7 mouse cellular contexts compared by ENCODE assay signal in the genomic region with DNA sequence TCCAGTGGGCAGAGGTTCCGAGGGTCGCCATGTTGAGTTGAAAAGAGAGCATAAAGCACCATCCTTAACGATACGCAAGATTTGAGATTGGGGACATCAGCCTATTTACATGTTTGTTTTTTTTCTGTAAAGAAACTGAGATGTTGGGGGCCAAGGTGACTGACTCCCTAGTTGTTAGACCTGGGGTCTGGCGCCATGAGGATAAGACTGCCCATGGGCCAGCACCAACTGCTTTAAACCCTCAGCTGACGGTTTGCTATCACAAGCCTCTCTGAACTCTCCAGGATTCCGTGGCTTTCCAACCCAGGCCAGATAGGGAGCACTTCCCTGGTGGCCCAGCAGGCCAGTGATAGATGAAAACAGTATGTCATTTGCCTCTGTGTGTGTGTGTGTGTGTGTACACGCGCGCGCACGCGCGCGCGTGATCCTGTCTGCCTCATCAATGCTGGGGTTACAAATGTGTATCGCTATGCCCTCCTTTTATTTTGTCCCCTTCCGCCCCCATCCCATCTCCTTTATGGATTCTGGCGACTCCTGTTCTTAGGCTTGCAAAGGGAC. TPM values are rescaled to one million over a fixed set of nuclear protein-coding genes. Genes with fewer than 3 reads are reported as not detected.
DNase-seq lines count a peak whose midpoint lies in the region; ATAC-seq and TF ChIP-seq lines count a peak whose summit lies in the region.

No protein-coding gene starts in this region.

- peaks cover 28% of the 10 kb centered on the region for H3K4me1 ChIP-seq in thymus, adult 2 months (replicated peaks; ENCODE audit: control insufficient read depth, insufficient read depth, low read length)
- peaks cover 21% of the 10 kb centered on the region for H3K4me1 ChIP-seq in embryonic facial prominence, embryonic 12.5 days
- H3K4me1 ChIP-seq in hindbrain, postnatal 0 days (ENCODE audit: insufficient read depth, low read length), result peaks cover 14% of the 10 kb centered on the region
- H3K4me1 ChIP-seq in midbrain, embryonic 14.5 days (ENCODE audit: control insufficient read depth, insufficient read depth, low read length), result peaks cover 22% of the 10 kb centered on the region

- peak; percentile 13 for DNase-seq in thymus, adult 2 months
- no peak for DNase-seq in thymus, postnatal 0 days (ENCODE audit: low spot score)
- DNase-seq in hindbrain, postnatal 0 days (ENCODE audit: low spot score), result peak; percentile 8
- peak; percentile 17 for DNase-seq in midbrain, embryonic 14.5 days
- no peak for DNase-seq in frontal cortex, adult 2 months (ENCODE audit: extremely low spot score in 1 of 2, low spot score in 1 of 2)
- no peak for DNase-seq in layer of hippocampus, adult 9-11 months

- no peaks in the 10 kb centered on the region for H3K27me3 ChIP-seq in thymus, adult 2 months (ENCODE audit: control insufficient read depth, insufficient read depth, low read length)
- no peaks in the 10 kb centered on the region for H3K27me3 ChIP-seq in embryonic facial prominence, embryonic 12.5 days
- no peaks in the 10 kb centered on the region for H3K27me3 ChIP-seq in hindbrain, postnatal 0 days (ENCODE audit: insufficient read depth, low read length)
- no peaks in the 10 kb centered on the region for H3K27me3 ChIP-seq in midbrain, embryonic 14.5 days (ENCODE audit: control insufficient read depth, insufficient read depth, low read length)

- H3K36me3 ChIP-seq in thymus, adult 2 months (ENCODE audit: control insufficient read depth, insufficient read depth, low read length), result no peaks in the 10 kb centered on the region
- H3K36me3 ChIP-seq in embryonic facial prominence, embryonic 12.5 days, result peaks cover 11% of the 10 kb centered on the region
- H3K36me3 ChIP-seq in hindbrain, postnatal 0 days (ENCODE audit: insufficient read depth, low read length), result peaks cover 3% of the 10 kb centered on the region; the same call in 1 of the 2 replicates
- peaks cover 16% of the 10 kb centered on the region for H3K36me3 ChIP-seq in midbrain, embryonic 14.5 days (ENCODE audit: control insufficient read depth, insufficient read depth, low read length)

- no peak overlapping the region for H3K4me3 ChIP-seq in thymus, adult 2 months (ENCODE audit: control insufficient read depth, insufficient read depth, low read length)
- peak overlapping the region; percentile 80 for H3K4me3 ChIP-seq in embryonic facial prominence, embryonic 12.5 days
- peak overlapping the region; percentile 60 for H3K4me3 ChIP-seq in hindbrain, postnatal 0 days (ENCODE audit: low read length)
- peak overlapping the region; percentile 64 for H3K4me3 ChIP-seq in midbrain, embryonic 14.5 days (replicated peaks; ENCODE audit: low read depth, low read length)

- peak overlapping the region; percentile 73 for H3K9ac ChIP-seq in embryonic facial prominence, embryonic 12.5 days
- H3K9ac ChIP-seq in hindbrain, postnatal 0 days (replicated peaks; ENCODE audit: low read length), result peak overlapping the region; percentile 67; the same call in 1 of the 2 replicates
- H3K9ac ChIP-seq in midbrain, embryonic 14.5 days (replicated peaks; ENCODE audit: low read length), result 0 out of 2 replicates have a peak overlapping the region, but pooled peaks have one; percentile 82

- no peak for TF ChIP-seq CTCF in thymus, adult 2 months (IDR thresholded peaks at IDR 0.05; ENCODE audit: borderline replicate concordance, control insufficient read depth, extremely low read depth, insufficient read depth, low read length, poor library complexity)
- TF ChIP-seq CTCF in hindbrain, postnatal 0 days (IDR thresholded peaks at IDR 0.05; ENCODE audit: low read depth), result peak; percentile 7; the same call in 1 of the 2 replicates

- WGBS in thymus, adult 2 months, result 88% methylated on average over 19 of the region's 19 CpGs
- WGBS in embryonic facial prominence, embryonic 12.5 days, result 61% methylated on average over 19 of the region's 19 CpGs
- 62% methylated on average over 19 of the region's 19 CpGs for WGBS in hindbrain, postnatal 0 days
- WGBS in midbrain, embryonic 14.5 days, result 67% methylated on average over 19 of the region's 19 CpGs

- no peak for ATAC-seq in embryonic facial prominence, embryonic 12.5 days (ENCODE audit: insufficient number of reproducible peaks, insufficient read depth, low FRiP score, low TSS enrichment)
- ATAC-seq in hindbrain, postnatal 0 days, result no peak
- no peak for ATAC-seq in midbrain, embryonic 14.5 days (ENCODE audit: low FRiP score, low TSS enrichment)

- peak overlapping the region; percentile 72 for H3K4me2 ChIP-seq in embryonic facial prominence, embryonic 12.5 days (replicated peaks)
- peak overlapping the region; percentile 81 for H3K4me2 ChIP-seq in hindbrain, postnatal 0 days (ENCODE audit: low read depth, low read length)
- H3K4me2 ChIP-seq in midbrain, embryonic 14.5 days (ENCODE audit: low read length), result peak overlapping the region; percentile 74

- TF ChIP-seq POLR2A in thymus, adult 2 months (IDR thresholded peaks at IDR 0.05; ENCODE audit: control insufficient read depth, extremely low read depth, insufficient read depth, low read length, poor library complexity), result no peak

- H3K9me3 ChIP-seq in embryonic facial prominence, embryonic 12.5 days, result no peaks in the 10 kb centered on the region
- no peaks in the 10 kb centered on the region for H3K9me3 ChIP-seq in hindbrain, postnatal 0 days (ENCODE audit: low read length)
- no peaks in the 10 kb centered on the region for H3K9me3 ChIP-seq in midbrain, embryonic 14.5 days (ENCODE audit: control insufficient read depth, low read length)

- peak overlapping the region; percentile 8; the same call in 1 of the 2 replicates for H3K27ac ChIP-seq in thymus, adult 2 months (ENCODE audit: control insufficient read depth, insufficient read depth, low read length)
- H3K27ac ChIP-seq in embryonic facial prominence, embryonic 12.5 days, result peak overlapping the region; percentile 81
- peak overlapping the region; percentile 81; the same call in 1 of the 2 replicates for H3K27ac ChIP-seq in hindbrain, postnatal 0 days
- peak overlapping the region; percentile 85 for H3K27ac ChIP-seq in midbrain, embryonic 14.5 days (replicated peaks; ENCODE audit: low read depth, low read length)

RNA-seq across cellular contexts. Expression of gene Iqce, which starts 0.5 kb away (rescaled TPM):
- polyA plus RNA-seq in thymus, adult 2 months (2012; rRNA removed), result 30.0 and 31.5 TPM in 2 replicates
- 11.4 and 13.0 TPM in 2 replicates for polyA plus RNA-seq in thymus, postnatal 0 days (2015; fragmentation: Nextera tagmentation; extraction: Ambion mirVana)
- 25.9 and 29.7 TPM in 2 replicates for polyA plus RNA-seq in embryonic facial prominence, embryonic 12.5 days (2016; fragmentation: Nextera tagmentation; extraction: Ambion mirVana)
- 19.1 and 43.1 TPM in 2 replicates for total RNA-seq in hindbrain, postnatal 0 days (2014; rRNA removed)
- 22.1 and 24.8 TPM in 2 replicates for polyA plus RNA-seq in hindbrain, postnatal 0 days (2015; fragmentation: Nextera tagmentation; extraction: Ambion mirVana)
- polyA plus RNA-seq in midbrain, embryonic 14.5 days (2014; fragmentation: Nextera tagmentation; extraction: Ambion mirVana), result 22.9 and 25.0 TPM in 2 replicates
- polyA plus RNA-seq in frontal cortex, adult 2 months (2012; rRNA removed), result 47.7 and 60.0 TPM in 2 replicates

RNA-seq across cellular contexts. Expression of gene Brat1, which starts 2.1 kb away (rescaled TPM):
- 65.1 and 69.1 TPM in 2 replicates for polyA plus RNA-seq in thymus, adult 2 months (2012; rRNA removed)
- 22.6 and 22.7 TPM in 2 replicates for polyA plus RNA-seq in thymus, postnatal 0 days (2015; fragmentation: Nextera tagmentation; extraction: Ambion mirVana)
- polyA plus RNA-seq in embryonic facial prominence, embryonic 12.5 days (2016; fragmentation: Nextera tagmentation; extraction: Ambion mirVana), result 23.8 and 24.5 TPM in 2 replicates
- 44.6 and 46.7 TPM in 2 replicates for total RNA-seq in hindbrain, postnatal 0 days (2014; rRNA removed)
- 17.9 and 18.1 TPM in 2 replicates for polyA plus RNA-seq in hindbrain, postnatal 0 days (2015; fragmentation: Nextera tagmentation; extraction: Ambion mirVana)
- polyA plus RNA-seq in midbrain, embryonic 14.5 days (2014; fragmentation: Nextera tagmentation; extraction: Ambion mirVana), result 18.3 and 19.0 TPM in 2 replicates
- 23.2 and 23.5 TPM in 2 replicates for polyA plus RNA-seq in frontal cortex, adult 2 months (2012; rRNA removed)

RNA-seq across cellular contexts. Expression of gene Amz1, which starts 21.2 kb away (rescaled TPM):
- 10.6 and 13.7 TPM in 2 replicates for polyA plus RNA-seq in thymus, adult 2 months (2012; rRNA removed)
- 3.4 and 3.9 TPM in 2 replicates for polyA plus RNA-seq in thymus, postnatal 0 days (2015; fragmentation: Nextera tagmentation; extraction: Ambion mirVana)
- 0.74 and 1.4 TPM in 2 replicates for polyA plus RNA-seq in embryonic facial prominence, embryonic 12.5 days (2016; fragmentation: Nextera tagmentation; extraction: Ambion mirVana)
- total RNA-seq in hindbrain, postnatal 0 days (2014; rRNA removed), result 11.8 and 12.6 TPM in 2 replicates
- polyA plus RNA-seq in hindbrain, postnatal 0 days (2015; fragmentation: Nextera tagmentation; extraction: Ambion mirVana), result 9.4 and 9.7 TPM in 2 replicates
- 1.9 and 3.1 TPM in 2 replicates for polyA plus RNA-seq in midbrain, embryonic 14.5 days (2014; fragmentation: Nextera tagmentation; extraction: Ambion mirVana)
- 15.3 and 17.0 TPM in 2 replicates for polyA plus RNA-seq in frontal cortex, adult 2 months (2012; rRNA removed)

RNA-seq across cellular contexts. Expression of gene Ttyh3, which starts 53.9 kb away (rescaled TPM):
- 139 and 177 TPM in 2 replicates for polyA plus RNA-seq in thymus, adult 2 months (2012; rRNA removed)
- polyA plus RNA-seq in thymus, postnatal 0 days (2015; fragmentation: Nextera tagmentation; extraction: Ambion mirVana), result 10.4 and 12.3 TPM in 2 replicates
- polyA plus RNA-seq in embryonic facial prominence, embryonic 12.5 days (2016; fragmentation: Nextera tagmentation; extraction: Ambion mirVana), result 60.6 and 62.6 TPM in 2 replicates
- 253 and 260 TPM in 2 replicates for total RNA-seq in hindbrain, postnatal 0 days (2014; rRNA removed)
- 53.5 and 60.3 TPM in 2 replicates for polyA plus RNA-seq in hindbrain, postnatal 0 days (2015; fragmentation: Nextera tagmentation; extraction: Ambion mirVana)
- polyA plus RNA-seq in midbrain, embryonic 14.5 days (2014; fragmentation: Nextera tagmentation; extraction: Ambion mirVana), result 72.1 and 86.7 TPM in 2 replicates
- 137 and 141 TPM in 2 replicates for polyA plus RNA-seq in frontal cortex, adult 2 months (2012; rRNA removed)

Comparison
In these comparisons a context has a peak if more than half of its experiments do, and no peak if none do; other contexts are left out.
1. DNase-seq: peak in thymus, adult 2 months (single experiment), hindbrain, postnatal 0 days (single experiment) and midbrain, embryonic 14.5 days (single experiment); none in thymus, postnatal 0 days (single experiment), frontal cortex, adult 2 months (0 of 2) and layer of hippocampus, adult 9-11 months (single experiment).
2. H3K27ac ChIP-seq: peak in every context shown above with its lines; median percentile 85 in midbrain, embryonic 14.5 days; 81 in embryonic facial prominence, embryonic 12.5 days; 81 in hindbrain, postnatal 0 days; 8 in thymus, adult 2 months.
3. Peak in every context shown above with its lines, with median percentiles within 50 percentile points of each other: H3K4me2 ChIP-seq and H3K9ac ChIP-seq.